Mouse (Mus musculus) erythroblast, embryonic 14.5 days (primary cell): ENCODE measurements at regions not wholly inside any gene's neighbourhood (a gene's known extent, or its start where the extent isn't known, plus 50 kb on each side); places are given as distances from the start of the nearest gene placed in this dataset.

ENCODE experiments used
- GATA1 ChIP-seq: IDR thresholded peaks from 2 replicates; pipeline ENCODE4 v1.6.1; 2012; ENCODE audit warnings: low read length, inconsistent platforms, mixed read lengths
- TAL1 ChIP-seq: IDR thresholded peaks from 3 replicates; pipeline ENCODE4 v1.6.1; 2012; ENCODE audit warnings: low read length, inconsistent platforms, mixed read lengths

DNA sequence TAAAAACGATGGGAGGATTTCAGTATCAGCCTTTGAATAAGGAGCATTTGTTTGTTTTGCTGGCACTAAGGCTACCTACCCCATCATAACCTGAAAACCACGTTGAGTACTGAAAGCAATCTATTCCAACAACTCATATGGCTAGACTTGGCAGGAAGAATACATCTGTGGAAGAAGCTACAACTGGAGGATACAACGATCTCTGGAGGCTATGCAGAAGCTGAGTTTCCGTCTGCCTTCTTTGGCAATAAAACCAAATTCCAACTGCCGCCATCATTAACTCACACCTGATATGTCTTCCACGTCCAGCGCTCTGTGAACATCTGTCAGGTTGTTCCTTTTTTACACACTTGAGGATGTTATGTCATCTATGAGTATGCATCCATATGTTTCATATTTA, 206.7 kb upstream of the Prkcq start:
- TF ChIP-seq TAL1 (no peak), GATA1 (no peak)
